Mouse (Mus musculus) urinary bladder, postnatal 14 days (tissue): ENCODE measurements around the gene Zbtb14.
A peak's percentile ranks its signal among the peaks of the same experiment; 100 is the strongest.

Source experiments
- DNase-seq: peaks from one replicate; pipeline ENCODE4 v3.0.0; 2021; ENCODE audit warnings: low spot score

Gene Zbtb14

DNA sequence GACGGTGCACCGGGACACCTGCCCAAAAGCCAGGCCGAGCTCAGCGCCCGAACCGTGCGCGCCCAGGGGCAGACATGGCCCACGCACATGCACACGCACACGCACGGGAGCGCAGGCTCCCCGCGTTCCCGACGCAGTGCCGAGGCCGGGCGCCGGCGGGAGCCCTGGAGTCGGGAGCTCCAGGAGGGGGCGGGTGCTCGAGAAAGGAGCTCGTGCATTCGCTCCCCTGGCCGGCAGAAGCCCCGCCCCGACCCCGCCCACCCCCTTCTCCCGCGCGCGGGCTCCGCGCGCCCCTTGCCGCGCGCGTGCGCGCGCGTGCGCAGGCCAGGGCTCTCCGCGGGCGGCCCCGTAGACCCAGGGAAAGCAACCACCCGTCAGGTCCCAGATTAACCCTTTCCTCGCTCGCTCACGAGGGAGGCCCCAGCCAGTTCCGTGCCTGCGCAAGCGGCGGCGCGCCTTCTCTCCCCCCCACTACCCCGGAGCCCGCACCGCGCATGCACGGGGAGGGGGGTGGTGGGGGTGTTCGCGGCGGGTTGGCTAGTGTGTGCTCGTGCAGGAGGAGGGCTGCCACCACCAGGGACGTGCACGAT lies at the start of gene Zbtb14:
Gene Zbtb14, plus strand, starts transcription at position 540 of the 590 bp plus-strand sequence.
- DNase-seq: peak; percentile 95

DNA sequence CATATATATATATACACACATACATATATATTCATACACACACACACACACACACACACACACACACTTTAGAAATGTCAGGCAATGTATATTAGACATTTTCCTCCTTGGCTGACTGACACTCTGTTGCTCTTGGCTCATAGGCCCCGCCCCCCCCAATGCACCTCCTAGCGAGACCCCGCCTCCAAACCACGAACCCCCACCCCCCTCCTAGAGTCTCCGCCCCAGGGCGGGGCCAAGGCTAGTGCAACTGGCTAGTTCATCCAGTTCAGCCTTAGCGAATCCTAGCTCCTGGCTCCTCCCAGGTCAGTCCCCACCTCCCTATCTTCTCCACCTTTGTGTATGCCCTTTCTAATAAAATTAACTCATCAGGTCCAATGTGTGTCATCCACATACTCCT lies 36.8 kb upstream of the Zbtb14 start:
- DNase-seq: no peak

DNA sequence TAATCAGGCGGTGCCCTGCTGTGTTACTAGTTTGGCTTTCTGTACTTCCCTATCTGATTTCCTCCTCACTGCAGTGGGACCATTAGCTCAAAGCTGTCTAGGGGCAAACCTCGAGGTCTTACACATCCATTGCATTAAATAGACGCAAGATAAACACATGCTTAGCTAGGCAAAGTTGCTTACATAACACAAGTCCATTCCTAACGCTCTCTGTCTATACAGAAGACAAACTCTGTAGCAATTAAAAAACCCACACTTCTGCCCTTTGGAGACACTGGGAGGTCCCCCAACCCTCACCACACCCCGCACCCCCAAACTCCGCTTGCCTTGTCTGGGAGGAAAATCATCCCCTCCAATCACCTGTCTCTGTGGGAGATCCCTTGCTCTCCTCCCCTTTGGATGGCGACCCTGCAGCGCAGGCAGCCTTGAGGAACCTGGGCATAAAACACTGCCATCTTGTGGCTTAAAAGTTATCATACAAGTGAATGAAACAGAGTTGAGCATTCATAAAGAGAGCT lies 33.8 kb upstream of the Zbtb14 start:
- no peak for DNase-seq

DNA sequence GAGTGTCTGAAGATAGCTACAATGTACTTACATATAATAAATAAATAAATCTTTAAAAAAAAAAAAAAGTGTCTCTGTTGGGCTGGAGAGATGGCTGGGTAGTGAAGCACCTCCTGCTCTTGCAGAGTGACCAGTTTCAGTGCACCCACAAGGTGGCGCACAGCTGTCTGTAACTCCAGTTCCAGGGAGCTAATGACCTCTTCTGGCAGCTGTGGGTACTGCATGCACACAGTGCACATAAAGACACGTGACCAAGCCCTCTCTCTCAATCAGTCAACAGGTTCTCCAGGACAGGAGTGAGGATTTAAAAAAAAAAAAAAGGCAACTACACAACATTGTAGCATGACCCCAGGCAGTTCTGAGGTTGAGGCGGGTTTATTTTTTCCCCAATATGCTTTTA lies 17.8 kb upstream of the Zbtb14 start:
- peak; percentile 31 for DNase-seq

DNA sequence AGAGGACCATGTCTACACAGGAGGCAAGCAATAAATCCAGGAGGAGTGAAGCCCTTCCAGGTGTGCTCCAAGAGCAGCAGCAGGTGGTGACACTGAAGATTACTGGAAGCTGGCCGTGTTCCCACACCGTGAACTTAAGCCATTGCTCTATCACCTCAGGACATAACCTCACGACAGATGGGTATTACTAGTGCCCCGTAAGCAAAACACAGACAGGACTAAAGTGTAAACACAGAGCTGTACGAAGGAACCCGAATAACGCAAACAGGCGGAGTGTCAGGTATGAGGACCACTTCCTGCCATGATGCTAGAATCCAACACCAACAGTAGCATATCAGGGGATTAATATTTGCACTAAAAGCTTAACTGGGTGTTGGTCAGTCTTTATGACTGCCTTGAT lies 2.0 kb upstream of the Zbtb14 start:
- no peak for DNase-seq

DNA sequence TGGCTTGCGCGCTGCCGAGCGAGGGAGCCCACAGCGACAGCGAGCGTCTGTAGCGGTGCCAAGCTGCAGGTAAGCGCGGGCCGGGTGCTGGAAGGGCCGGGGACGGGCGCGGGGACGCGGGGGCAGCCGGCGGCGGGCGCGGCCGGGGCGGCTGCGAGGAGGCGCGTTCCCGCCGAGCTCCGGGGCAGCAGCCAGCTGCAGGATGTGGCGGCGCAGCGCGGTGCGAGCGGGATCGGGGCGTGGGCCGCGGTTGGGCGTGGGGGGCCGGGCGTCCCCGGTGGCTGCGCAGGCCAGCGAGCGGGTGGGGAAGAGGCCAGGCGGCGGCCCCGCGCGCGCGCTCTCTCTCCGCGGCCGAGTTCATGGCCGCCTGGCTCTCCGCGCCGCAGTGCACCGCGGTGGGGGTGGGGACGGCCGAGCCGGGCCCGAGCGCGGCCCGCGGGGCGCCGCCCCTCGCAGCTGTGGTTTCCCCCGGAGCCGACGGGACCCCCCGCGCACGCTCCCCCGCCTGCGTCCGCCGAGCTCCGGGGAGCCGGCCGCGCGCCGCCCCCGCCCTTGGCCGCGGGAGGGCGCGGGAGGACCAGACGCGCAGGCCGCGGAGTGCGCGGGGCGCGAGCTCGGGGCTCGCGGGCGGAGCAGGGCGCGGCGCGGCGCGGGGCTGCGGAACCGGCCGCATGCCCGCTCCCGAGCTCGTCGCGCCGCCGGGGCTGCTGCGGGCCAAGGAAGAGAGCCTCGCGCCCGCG lies 521 bp downstream of the Zbtb14 start:
- peak; percentile 72 for DNase-seq

DNA sequence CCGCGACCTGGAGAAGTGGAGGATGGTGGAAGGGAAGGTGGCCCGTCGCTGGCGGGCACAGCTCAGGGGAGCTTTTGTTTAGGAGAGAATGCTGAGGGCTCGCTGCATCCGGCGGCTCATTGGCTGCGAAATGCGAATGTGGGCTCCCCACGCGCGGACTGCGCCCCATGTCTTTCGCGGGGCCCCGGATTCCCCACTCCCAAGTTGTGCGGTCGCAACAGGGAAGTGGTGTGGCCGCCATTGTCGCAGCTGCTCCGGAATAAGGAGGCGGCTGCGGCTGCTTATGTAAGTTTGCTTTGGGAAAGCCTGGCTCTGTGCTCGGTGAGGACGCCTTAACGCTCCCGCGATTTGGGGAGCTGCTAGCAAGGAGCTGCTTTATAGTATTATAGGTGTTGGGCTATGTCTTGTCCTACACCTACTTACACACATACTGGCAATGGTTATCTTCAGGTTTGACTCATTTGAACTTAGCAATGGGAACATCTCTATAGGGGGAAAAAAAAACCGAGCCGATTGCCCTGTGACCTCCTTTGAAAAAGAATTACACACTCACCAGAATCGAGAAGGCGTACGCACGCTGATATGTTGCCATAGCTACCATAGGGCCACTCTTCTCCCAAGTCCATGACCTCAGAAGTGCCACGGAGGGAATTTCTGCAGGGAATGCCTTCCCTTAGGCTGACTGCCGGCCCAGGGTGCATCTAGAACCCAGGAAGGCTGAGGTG lies 1.3 kb downstream of the Zbtb14 start:
- peak; percentile 46 for DNase-seq

DNA sequence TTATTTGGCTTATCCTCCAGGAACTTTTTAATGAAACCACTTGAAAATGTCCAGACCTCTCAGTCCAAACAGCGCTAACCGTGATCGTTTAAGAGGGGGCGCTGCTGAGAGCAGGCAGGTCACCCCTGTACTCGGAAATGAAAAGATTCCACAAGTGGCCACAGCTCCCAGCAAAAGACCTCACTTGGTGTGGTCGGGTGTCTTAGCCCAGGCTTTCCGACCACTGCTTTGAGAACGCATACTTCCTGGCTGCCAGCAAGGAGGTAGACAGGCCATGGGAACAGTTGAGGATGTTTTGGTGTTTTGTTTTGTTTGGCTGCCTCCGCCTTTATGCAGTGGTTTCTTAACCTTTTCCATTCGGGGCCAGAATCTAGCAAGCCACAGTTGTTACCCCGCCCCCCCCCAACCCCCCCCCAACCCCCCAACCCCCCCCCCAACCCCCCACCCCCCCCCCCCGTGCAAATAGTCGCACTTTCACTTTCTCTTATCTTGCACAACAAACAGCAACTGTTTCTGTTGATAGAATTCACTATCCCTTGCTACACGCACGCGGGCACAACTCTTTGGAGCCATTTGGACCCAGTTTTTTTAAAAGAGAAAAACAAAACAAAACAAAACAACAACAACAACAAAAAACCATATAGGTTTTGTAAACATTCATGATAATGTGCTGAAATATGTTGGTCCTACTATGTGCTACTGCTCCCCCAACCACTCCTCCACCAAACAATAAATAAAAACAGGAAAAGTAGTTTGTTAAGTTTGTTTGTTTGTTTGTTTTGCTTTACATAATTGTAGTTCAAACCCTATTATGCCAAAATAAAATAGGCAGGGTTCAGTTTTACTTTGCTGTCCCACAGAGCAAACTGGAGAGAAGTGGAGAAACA lies 13.5 kb downstream of the Zbtb14 start:
- peak; percentile 12 for DNase-seq

DNA sequence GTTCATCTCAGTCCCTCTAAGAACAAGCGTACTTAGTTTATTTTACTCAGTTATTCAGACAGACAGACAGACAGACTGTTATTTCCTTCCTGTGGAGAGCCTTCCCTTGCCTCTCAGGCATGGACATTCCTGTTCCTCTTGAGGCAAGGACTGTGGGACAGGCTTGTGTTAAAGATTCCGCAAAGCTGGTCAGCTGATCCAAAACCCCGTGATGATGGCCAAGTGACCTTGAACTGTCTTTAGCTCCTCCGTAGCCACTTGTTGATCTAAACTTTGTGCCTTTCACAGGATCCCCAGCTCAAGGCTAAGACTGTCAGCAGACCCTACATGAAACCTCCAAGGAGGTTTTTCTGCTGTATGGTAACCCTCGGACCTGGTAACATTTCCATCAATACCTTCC lies 14.3 kb downstream of the Zbtb14 start:
- DNase-seq: no peak

DNA sequence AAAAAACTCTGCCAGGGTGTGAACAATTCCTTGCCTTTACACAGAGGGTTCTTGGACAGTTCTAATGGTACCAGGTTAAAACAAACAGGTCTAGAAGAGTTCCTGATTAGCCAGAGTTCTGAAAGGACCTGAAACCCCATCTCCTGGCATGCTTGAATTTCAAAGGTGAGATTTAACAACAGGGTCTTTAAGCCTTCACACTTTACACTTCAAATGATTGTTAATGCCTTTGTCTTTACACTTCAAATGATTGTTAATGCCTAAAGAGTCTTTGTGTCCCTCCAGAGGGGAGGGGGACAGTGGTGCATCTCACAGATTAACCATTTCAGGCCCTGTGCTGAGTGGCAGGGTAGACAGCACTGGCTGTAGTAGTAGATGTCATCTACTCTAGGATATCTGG lies 15.2 kb downstream of the Zbtb14 start:
- DNase-seq: no peak

DNA sequence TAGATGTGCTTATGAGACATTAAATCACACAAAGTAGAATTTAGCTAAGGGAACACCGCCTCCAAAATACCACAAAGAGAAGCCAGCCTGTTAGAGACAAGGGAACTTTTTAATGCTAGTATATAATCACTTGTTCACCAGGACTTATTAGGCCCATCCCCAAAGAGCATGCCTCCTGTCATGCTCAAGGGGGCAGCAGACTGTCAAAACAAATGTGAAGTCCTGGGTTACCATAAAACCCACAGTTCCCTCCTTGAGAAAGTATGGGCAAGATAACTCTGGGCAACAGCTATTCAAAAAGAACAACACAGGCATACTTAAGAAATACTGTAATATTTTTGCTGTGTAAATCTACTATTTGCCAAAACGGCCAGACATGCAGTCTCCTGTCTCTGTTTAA lies 18.3 kb downstream of the Zbtb14 start:
- no peak for DNase-seq

DNA sequence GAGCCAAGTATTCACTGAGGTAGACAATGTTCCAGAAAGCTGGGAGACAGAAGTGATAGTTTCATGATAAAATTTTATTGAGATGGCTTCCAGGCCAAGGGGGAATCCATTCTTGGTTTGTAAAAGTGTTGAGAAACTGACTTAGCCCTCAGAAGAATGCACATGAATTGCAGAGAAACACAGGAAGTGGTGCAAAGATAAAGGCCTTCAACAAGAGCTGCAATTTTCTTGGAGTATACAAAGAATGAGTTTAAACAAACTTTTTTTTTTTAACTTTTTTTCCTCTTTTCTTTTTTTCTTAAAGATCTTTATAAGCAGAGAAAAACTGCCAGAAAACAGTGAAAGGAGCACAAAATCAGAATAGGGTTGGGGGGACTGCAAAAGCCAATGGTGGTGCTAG lies 33.3 kb downstream of the Zbtb14 start:
- no peak for DNase-seq

DNA sequence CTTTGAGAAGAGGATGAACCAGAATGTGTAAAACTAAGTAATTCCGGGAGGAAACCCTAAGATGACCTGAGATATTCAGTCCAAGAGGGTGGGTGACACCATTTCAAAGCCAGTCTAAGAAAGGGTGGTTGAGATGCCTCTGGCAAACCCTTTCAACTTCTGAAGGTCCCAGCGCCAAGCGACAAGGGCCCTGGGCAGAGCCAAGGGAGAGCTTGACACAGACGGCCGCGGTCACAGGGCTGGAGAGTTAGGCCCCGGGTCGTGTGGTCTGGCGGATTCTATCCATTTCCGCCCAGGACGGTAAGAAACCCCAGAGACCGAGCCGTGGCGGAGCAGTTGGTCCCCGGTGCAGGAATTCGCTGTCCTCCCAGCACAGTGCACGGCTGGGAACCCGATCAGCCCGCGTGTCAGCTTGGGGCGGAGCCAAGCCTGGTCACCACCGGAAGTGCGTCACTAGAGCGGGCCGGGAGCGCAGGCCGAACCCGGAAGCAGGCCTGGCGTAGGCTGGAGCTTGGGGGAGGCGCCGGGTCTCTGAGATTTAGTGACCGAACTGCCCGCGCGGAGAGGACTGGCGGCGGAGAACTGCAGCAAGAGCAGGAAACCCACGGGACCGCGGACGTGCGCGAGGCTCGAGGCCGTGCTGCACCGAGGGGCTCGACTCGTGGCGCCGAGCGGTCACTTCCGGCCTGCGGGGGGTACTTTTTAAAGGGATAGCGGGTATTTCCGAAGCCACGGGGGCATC lies 34.2 kb downstream of the Zbtb14 start:
- peak; percentile 96 for DNase-seq

DNA sequence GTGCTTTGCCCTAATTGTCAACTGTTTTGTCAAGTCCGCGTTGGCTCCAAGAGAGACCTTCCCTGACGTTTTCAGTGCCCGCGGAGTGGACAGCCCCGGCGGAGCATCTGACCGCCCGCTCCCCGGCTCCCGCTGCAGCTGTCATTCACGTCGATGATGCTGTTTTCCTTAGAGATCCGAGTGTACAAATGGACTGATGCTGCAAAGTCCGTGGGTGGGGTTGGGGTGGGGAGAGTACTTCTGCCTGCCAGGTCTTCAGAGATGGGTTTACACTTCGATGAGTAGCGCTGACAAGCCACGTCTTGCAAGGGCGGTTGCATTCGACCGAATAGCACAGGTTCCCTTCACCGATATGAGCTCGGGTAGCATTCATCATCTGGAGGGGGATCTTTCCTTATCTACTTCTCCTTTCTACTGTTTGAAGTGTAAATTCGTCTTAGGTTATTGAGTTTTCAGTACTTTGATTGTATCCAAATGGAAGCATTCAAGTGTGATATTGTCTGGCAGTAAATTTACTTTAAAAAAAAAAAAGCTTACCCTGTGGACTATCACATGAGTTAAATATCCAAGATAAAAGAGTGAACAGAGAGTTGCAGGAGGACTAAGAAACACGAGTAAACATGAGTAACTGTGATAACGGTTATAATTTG lies 35.0 kb downstream of the Zbtb14 start:
- no peak for DNase-seq

DNA sequence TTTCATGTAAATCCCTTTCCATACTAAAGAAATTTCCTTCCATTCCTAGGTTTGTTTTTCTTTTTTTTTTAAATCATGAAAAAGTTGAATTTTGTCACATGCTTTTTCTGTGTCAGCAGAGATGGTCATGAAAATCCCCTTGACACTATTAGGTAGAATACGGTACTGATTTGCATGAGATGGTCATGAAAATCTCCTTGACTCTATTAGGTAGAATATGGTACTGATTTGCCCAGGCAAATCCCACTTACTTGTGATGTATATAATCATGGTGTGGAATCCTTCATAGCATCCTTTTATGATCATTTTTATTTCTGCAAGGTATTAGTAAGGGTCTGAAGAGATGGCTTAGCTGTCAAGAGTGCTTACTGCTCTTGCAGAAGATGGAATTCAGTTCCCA lies 38.7 kb downstream of the Zbtb14 start:
- DNase-seq: no peak

DNA sequence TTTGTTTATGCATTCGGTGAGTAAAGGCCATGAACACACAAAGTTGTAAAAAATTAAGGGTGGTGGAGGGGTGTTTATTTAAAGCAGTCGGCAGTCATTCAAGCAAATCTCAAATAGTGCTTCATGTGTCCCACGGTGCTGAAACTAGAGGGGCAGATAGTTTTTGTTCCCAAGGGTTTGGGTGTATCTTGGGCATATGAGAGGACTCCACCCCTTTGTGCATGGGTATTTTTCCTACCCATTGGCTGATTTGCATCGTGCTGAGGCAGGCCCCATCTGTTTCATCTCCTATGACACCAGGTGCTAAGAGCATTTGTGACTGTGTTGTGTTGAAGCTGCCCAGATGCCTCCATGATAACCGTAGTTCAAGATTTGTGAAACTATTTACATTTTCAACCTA lies 55.0 kb downstream of the Zbtb14 start:
- DNase-seq: no peak

DNA sequence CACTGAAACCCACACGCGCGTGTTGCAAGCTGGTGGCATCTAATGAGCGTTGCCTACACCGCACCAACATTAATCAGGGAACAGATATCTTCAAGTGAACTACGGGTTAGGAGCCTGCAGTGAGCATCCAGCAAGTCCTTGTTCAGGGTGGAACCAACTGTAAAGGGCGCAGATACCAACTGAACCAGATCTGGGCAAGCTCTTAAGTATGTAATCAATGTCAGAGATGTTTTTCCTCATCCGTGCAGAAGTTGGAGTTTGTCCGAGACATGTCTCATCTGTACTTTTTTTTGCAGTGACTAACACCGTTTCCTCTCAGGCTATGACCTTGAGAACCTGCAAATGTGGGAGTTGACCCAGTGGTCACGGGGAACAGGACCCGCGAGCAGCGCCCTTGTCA lies 55.6 kb downstream of the Zbtb14 start:
- DNase-seq: no peak

DNA sequence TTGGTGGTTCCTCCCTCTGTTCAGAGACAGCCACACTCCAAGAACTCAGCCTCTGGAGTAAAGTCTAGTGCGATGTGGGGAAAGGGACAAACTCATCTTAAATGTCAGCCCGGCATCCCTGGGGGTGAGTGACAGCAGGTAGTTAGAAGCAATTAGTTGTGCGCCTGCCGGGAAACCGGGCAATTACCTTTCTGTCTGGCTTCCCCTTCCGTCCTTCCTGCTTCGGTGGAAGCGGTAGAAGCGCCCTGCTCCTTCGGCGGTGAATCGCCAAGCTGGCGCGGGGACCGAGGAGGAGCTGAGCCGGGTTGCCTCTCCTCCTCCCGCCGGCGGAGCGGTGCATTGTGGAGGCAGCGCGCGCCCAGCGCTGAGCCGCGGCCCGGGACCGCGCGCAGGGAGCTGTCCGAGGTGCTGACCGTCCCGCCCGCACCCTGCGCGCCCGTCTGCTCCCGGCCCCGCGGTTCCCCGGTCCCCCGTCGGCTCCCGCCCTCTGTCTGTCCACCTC lies 56.2 kb downstream of the Zbtb14 start, which contains the start of gene Akain1:
Gene Akain1, plus strand, starts transcription at position 337 of the 502 bp plus-strand sequence.
- DNase-seq: peak; percentile 69

DNA sequence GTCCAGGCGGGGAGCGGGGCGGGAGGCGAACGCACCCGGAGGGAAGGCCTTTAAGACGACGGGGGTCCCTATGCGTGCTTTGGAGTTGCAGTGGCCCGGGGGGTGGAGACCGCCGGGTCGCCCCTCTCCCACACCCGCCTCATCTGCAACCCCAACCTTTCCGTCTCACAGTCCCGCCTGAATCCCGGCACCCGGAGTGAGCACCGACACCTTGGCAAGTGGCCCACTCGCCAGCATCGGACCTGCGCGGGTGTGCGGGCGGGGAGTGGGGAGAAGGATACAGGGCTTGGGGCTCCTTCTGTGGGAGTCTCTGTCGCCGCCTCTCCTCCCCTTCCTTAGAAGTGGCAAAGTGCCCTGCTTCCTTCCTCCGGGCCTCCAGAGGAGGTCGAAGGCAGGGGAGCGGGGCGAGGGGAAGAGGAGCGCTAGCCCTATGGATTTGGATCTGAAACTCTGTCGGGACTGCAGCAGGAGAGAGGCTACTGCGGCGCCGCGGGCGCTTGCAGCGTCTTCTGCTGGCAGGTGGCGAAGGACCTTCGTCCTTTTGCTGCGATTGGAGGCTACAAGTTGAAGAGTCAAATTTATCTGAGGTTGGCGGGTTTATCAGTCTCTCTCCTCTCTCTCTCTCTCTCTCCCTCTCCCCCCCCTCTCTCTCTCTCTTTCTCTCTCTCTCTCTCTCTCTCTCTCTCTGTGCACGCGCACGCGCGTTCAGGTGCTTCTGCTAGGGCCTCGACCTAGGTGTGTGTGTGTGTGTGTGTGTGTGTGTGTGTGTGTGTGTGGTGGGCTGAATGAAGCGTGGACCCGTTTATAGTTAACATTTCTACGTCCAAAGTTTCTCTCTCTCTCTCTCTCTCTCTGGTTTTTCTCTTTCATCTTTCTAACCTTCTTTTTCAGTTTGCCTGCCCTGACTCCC lies 57.0 kb downstream of the Zbtb14 start:
- DNase-seq: no peak
